Mouse (Mus musculus) neural tube, embryonic 15.5 days (tissue): ENCODE data around the gene Myo6. TPM values are rescaled to one million over a fixed set of nuclear protein-coding genes. Genes with fewer than 3 reads are reported as not detected.

ENCODE experiments used
- ATAC-seq: fragments of 200-750 bp; cut with Nextera tagmentation; 2 replicates; pipeline ENCODE4 v1.8.0; 2017; ENCODE audit warnings: mild to moderate bottlenecking, moderate TSS enrichment, moderate library complexity; ENCODE audit not compliant: low FRiP score
- H3K27ac ChIP-seq: fragments of 300-500 bp; sonication (generic); replicated peaks from 2 replicates; pipeline ENCODE4 v1.5.1; 2015; ENCODE audit warnings: mild to moderate bottlenecking, inconsistent platforms
- H3K27me3 ChIP-seq: fragments of 300-500 bp; sonication (generic); replicated peaks from 2 replicates; pipeline ENCODE4 v1.6.1; 2015; ENCODE audit warnings: inconsistent platforms
- H3K36me3 ChIP-seq: fragments of 300-500 bp; sonication (generic); 2 replicates; pipeline ENCODE4 v1.6.1; 2015; ENCODE audit warnings: inconsistent platforms
- H3K4me1 ChIP-seq: fragments of 300-500 bp; sonication (generic); 2 replicates; pipeline ENCODE4 v1.6.1; 2015; ENCODE audit warnings: inconsistent platforms
- H3K4me2 ChIP-seq: fragments of 300-500 bp; sonication (generic); 2 replicates; pipeline ENCODE4 v1.6.1; 2015; ENCODE audit warnings: inconsistent platforms, mild to moderate bottlenecking, moderate library complexity
- H3K4me3 ChIP-seq: fragments of 300-500 bp; sonication (generic); replicated peaks from 2 replicates; pipeline ENCODE4 v1.5.1; 2015; ENCODE audit warnings: mild to moderate bottlenecking, inconsistent platforms
- H3K9ac ChIP-seq: fragments of 300-500 bp; sonication (generic); replicated peaks from 2 replicates; pipeline ENCODE4 v1.6.1; 2015; ENCODE audit warnings: mild to moderate bottlenecking, inconsistent platforms
- H3K9me3 ChIP-seq: fragments of 300-500 bp; sonication (generic); replicated peaks from 2 replicates; pipeline ENCODE4 v1.6.1; 2016; ENCODE audit warnings: inconsistent platforms
- WGBS: fragments of 180-500 bp; shearing (Covaris S2); methylation state at CpG from one replicate; pipeline ENCODE4 v1.1.7; 2015; ENCODE audit warnings: mixed read lengths; 5-methylcytosine and 5-hydroxymethylcytosine counted together
- polyA plus RNA-seq: library from polyadenylated mRNA; unstranded; fragments of >200 nt; fragmentation: Nextera tagmentation; extraction: Ambion mirVana; gene quantifications from 2 replicates; pipeline ENCODE4 v1.2.1, GENCODE M21; 2015

The Myo6 gene
- polyA plus RNA-seq, 1 experiment from 2014 or later: 18.1 TPM

DNA sequence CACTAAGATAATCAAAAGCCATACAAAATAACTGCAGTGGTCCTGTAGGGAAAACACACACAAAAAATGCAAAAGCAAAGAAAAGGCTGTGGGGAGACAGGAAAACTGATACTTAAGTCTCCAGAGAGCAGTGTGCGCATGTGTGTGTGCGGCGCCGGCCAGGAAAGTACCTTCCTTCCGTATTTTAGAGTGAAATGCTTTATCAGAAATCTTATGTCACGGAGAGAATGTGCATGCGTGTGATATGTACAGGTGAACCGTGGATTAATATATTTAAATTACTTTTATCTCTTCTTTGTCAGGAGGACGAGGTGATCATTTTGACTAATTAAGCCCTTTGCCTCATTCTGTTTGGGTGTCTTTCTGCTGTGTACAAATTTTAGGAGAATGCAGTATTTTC is 88.4 kb downstream of the Myo6 start:
- Histone ChIP-seq H3K9ac (no peak overlapping the region), H3K27ac (no peak overlapping the region), H3K4me3 (no peak overlapping the region), H3K4me2 (no peak overlapping the region), H3K4me1 (no peaks in the 10 kb centered on the region), H3K27me3 (no peaks in the 10 kb centered on the region), H3K9me3 (no peaks in the 10 kb centered on the region), H3K36me3 (no peaks in the 10 kb centered on the region)
- no peak for ATAC-seq
- WGBS: 94% methylated on average over 9 of the region's 9 CpGs

DNA sequence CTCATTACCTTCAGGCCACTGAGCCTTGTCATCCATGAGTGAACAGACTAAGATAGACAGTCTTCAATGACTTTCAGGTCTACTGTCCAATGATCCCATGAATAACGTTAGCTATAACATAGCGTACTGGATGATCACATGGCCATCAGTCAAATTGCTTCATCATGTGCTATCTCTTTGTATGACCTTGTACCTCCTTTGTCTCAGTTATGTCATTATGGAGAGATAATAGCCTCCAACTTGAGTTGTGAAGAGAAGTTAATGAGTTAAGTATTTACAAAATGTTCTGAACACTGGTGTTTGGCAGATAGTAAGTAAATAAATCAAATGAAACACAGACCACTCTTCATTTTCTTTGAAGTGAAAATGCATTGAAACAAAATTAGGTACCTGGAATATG is 91.7 kb downstream of the Myo6 start:
- no peak overlapping the region for H3K9ac ChIP-seq
- H3K4me1 ChIP-seq: no peaks in the 10 kb centered on the region
- no peak overlapping the region for H3K27ac ChIP-seq
- no peaks in the 10 kb centered on the region for H3K36me3 ChIP-seq
- no peak overlapping the region for H3K4me3 ChIP-seq
- H3K27me3 ChIP-seq: no peaks in the 10 kb centered on the region
- 87% methylated on average over 2 of the region's 2 CpGs for WGBS
- H3K4me2 ChIP-seq: no peak overlapping the region
- H3K9me3 ChIP-seq: no peaks in the 10 kb centered on the region
- no peak for ATAC-seq

- Histone ChIP-seq H3K4me3 (no peak overlapping the region), H3K27me3 (no peaks in the 10 kb centered on the region), H3K9ac (no peak overlapping the region), H3K36me3 (no peaks in the 10 kb centered on the region), H3K27ac (no peak overlapping the region), H3K4me1 (no peaks in the 10 kb centered on the region), H3K9me3 (no peaks in the 10 kb centered on the region), H3K4me2 (no peak overlapping the region)
- no peak for ATAC-seq
- WGBS: 56% methylated on average over 6 of the region's 6 CpGs
Measured at GRCm38 (mm10) chr9:80258396-80258795, 93.6 kb downstream of the Myo6 start.

DNA sequence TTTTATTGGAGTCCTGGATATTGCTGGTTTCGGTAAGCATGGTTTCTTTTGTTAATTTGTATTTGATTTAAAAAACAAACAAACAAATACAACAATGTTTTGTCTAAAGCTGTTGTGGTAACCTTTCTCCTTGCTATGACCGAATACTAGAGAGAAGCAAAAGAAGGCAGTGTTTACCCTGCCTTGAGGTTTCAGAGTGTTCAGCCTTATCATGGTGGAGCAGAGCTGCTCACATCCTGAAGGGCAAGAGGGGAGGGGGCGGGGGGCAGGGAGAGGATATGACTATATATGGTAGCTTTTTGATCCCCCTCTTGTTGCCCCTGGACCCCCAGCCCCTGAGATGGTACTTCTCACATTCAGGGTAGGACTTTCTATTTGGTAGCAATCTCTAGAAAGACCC is 96.1 kb downstream of the Myo6 start:
- 77% methylated on average over 3 of the region's 3 CpGs for WGBS
- no peak for ATAC-seq
- Histone ChIP-seq H3K9me3 (no peaks in the 10 kb centered on the region), H3K27ac (no peak overlapping the region), H3K4me3 (no peak overlapping the region), H3K36me3 (peaks cover 3% of the 10 kb centered on the region; the same call in 1 of the 2 replicates), H3K4me2 (no peak overlapping the region), H3K4me1 (no peaks in the 10 kb centered on the region), H3K27me3 (no peaks in the 10 kb centered on the region), H3K9ac (no peak overlapping the region)

DNA sequence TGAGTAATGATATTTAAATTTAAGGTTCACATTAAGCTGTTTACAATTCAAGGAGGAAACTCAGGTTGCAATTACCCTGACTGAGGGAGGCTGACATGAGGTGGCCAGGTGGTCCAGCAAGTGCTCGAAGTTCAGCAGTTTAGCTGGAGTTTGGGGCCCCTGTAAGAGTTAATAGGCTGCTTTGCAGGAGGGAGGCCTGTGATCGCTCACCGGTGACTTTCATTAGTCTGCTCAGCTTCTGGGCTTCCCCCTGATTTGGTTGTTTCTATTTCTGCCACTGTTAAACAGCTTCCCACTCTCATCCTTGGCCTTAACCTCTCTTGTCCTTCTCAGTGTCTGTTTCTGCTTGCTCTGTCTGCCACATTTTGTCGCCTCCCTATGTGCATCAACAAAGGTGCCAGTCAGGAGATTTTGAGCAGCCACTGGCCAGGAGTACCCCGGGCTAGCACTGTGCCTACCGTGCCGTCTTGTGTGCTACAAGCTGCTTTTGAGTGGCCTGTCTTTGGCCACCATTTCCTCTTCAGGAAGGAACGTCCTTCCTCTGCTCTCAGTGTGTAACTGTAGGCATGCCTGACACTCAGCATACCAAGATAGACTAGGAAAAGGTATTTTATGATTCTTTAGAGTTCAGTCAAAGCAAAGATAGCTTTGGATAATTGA is 97.7 kb downstream of the Myo6 start:
- no peak overlapping the region for H3K4me2 ChIP-seq
- H3K27me3 ChIP-seq: no peaks in the 10 kb centered on the region
- H3K36me3 ChIP-seq: peaks cover 3% of the 10 kb centered on the region; the same call in 1 of the 2 replicates
- no peak overlapping the region for H3K27ac ChIP-seq
- ATAC-seq: no peak
- no peaks in the 10 kb centered on the region for H3K9me3 ChIP-seq
- no peak overlapping the region for H3K4me3 ChIP-seq
- H3K9ac ChIP-seq: no peak overlapping the region
- 52% methylated on average over 8 of the region's 8 CpGs for WGBS
- no peaks in the 10 kb centered on the region for H3K4me1 ChIP-seq

DNA sequence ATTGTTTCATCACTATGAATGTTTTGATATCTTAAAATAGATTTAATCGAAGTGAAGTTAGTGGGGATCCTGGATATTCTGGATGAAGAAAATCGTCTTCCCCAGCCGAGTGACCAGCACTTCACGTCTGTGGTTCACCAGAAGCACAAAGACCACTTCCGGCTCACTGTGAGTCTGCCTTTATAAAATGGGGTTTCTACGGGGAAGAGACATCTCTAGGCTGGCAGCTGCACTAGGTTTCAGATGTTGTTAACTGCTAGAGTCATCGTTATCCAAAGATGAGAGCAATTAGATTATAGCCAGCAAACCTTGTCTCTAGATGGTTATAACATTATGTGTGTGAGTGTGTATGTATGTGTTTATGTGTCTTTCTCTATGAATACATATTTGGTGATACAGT is 101.3 kb downstream of the Myo6 start:
- H3K27me3 ChIP-seq: no peaks in the 10 kb centered on the region
- no peak overlapping the region for H3K4me3 ChIP-seq
- H3K36me3 ChIP-seq: peaks cover 3% of the 10 kb centered on the region; the same call in 1 of the 2 replicates
- H3K9ac ChIP-seq: no peak overlapping the region
- H3K27ac ChIP-seq: no peak overlapping the region
- no peak for ATAC-seq
- no peak overlapping the region for H3K4me2 ChIP-seq
- no peaks in the 10 kb centered on the region for H3K4me1 ChIP-seq
- 85% methylated on average over 7 of the region's 7 CpGs for WGBS
- H3K9me3 ChIP-seq: no peaks in the 10 kb centered on the region

DNA sequence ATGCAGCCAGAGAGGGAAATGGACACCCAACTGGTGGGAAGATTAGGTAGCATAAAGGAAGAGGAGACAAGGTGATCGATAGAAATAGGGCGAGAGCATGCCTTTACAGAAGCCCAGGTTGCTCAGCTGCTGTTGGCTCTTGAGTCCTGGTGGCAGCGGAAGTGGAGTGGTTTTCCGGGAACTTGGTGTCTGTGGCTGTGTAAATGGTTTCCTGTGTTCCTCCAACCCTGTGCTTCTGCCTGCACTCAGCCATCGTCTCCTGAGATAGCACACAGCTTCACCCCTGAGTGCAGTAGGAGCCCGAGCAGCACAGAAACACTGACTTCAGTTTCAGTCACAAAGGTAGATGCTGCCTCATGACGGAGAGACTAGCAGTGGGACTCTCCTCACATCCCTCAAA is 101.7 kb downstream of the Myo6 start:
- Histone ChIP-seq H3K27ac (no peak overlapping the region), H3K9me3 (no peaks in the 10 kb centered on the region), H3K9ac (no peak overlapping the region), H3K36me3 (peaks cover 3% of the 10 kb centered on the region; the same call in 1 of the 2 replicates), H3K4me1 (no peaks in the 10 kb centered on the region), H3K4me3 (no peak overlapping the region), H3K4me2 (no peak overlapping the region), H3K27me3 (no peaks in the 10 kb centered on the region)
- ATAC-seq: no peak
- WGBS: 93% methylated on average over 7 of the region's 7 CpGs

- Histone ChIP-seq H3K9ac (no peak overlapping the region), H3K4me3 (no peak overlapping the region), H3K4me1 (no peaks in the 10 kb centered on the region), H3K4me2 (no peak overlapping the region), H3K9me3 (no peaks in the 10 kb centered on the region), H3K27me3 (no peaks in the 10 kb centered on the region), H3K36me3 (no peaks in the 10 kb centered on the region), H3K27ac (no peak overlapping the region)
- WGBS: 66% methylated on average over 8 of the region's 8 CpGs
- no peak for ATAC-seq
Measured at GRCm38 (mm10) chr9:80269596-80269995, 104.8 kb downstream of the Myo6 start.

- no peaks in the 10 kb centered on the region for H3K4me1 ChIP-seq
- H3K9me3 ChIP-seq: no peaks in the 10 kb centered on the region
- H3K27me3 ChIP-seq: no peaks in the 10 kb centered on the region
- no peak for ATAC-seq
- no peak overlapping the region for H3K9ac ChIP-seq
- no peak overlapping the region for H3K27ac ChIP-seq
- peaks cover 5% of the 10 kb centered on the region; the same call in 1 of the 2 replicates for H3K36me3 ChIP-seq
- WGBS: 56% methylated on average over 1 of the region's 1 CpGs
- H3K4me2 ChIP-seq: no peak overlapping the region
- no peak overlapping the region for H3K4me3 ChIP-seq
Measured at GRCm38 (mm10) chr9:80272951-80273350, 108.1 kb downstream of the Myo6 start.

DNA sequence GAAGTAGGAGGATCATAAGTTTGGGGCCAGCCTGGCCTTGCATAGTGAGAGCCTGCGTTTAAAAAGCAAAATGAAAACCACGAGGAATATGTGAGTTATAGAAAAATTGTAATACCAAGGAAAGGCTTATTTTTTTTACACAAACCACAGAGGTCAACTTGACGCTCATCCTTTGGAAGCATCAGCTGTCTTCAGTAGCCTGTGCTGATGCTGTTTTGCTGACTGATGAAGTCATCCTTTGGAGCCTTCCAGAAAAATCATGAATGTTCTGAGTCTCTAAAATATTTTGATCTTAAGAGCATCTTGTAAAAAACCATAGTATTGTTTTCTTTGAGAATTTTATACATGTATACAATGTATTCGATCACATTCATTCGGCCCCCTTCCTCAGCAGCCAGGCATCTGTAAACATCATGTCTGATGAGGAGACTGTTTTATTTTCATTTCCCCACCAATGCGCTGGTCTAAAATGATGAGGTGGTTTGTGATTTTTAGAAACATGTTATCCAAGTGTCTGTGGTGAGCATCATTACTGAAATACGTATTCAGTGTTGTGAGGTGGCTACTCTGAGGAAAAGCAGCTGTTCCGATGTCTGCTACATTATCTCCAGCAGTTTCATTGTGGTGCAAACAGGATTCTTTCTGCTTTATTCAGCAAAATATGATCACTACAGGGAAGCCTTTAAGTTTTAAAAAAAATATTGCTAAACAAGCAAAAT is 110.4 kb downstream of the Myo6 start:
- Histone ChIP-seq H3K4me2 (no peak overlapping the region), H3K4me1 (no peaks in the 10 kb centered on the region), H3K9me3 (no peaks in the 10 kb centered on the region), H3K4me3 (no peak overlapping the region), H3K27me3 (no peaks in the 10 kb centered on the region), H3K9ac (no peak overlapping the region), H3K36me3 (peaks cover 6% of the 10 kb centered on the region; the same call in 1 of the 2 replicates), H3K27ac (no peak overlapping the region)
- WGBS: 89% methylated on average over 8 of the region's 8 CpGs
- no peak for ATAC-seq

DNA sequence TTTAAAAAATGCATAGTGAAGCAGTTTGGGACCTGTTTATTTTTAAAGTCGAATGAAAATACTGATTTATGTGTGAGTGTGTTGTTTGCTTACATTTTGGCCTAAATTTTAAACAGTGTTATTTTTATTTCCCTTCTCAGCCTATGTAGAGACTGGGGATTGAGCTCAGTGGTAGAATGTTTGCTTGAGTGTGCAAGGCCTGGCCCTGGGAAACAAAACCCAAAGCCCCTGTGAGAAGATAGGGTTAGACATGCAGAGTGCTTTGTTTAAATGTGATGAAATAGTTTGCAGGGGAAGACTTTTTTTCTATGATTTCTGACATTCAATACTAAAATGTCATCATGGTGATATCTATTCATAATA is 110.9 kb downstream of the Myo6 start:
- Histone ChIP-seq H3K27ac (no peak overlapping the region), H3K4me2 (no peak overlapping the region), H3K27me3 (no peaks in the 10 kb centered on the region), H3K36me3 (peaks cover 6% of the 10 kb centered on the region; the same call in 1 of the 2 replicates), H3K9ac (no peak overlapping the region), H3K9me3 (no peaks in the 10 kb centered on the region), H3K4me1 (no peaks in the 10 kb centered on the region), H3K4me3 (no peak overlapping the region)
- 84% methylated on average over 1 of the region's 1 CpGs for WGBS
- no peak for ATAC-seq

- no peaks in the 10 kb centered on the region for H3K9me3 ChIP-seq
- H3K4me3 ChIP-seq: no peak overlapping the region
- peaks cover 6% of the 10 kb centered on the region; the same call in 1 of the 2 replicates for H3K36me3 ChIP-seq
- ATAC-seq: no peak
- H3K27me3 ChIP-seq: no peaks in the 10 kb centered on the region
- H3K9ac ChIP-seq: no peak overlapping the region
- 58% methylated on average over 2 of the region's 2 CpGs for WGBS
- H3K4me1 ChIP-seq: no peaks in the 10 kb centered on the region
- H3K27ac ChIP-seq: no peak overlapping the region
- H3K4me2 ChIP-seq: no peak overlapping the region
Measured at GRCm38 (mm10) chr9:80277157-80277556, 112.3 kb downstream of the Myo6 start.
